Mouse (Mus musculus): ENCODE data around the gene Tshz2.

DNA sequence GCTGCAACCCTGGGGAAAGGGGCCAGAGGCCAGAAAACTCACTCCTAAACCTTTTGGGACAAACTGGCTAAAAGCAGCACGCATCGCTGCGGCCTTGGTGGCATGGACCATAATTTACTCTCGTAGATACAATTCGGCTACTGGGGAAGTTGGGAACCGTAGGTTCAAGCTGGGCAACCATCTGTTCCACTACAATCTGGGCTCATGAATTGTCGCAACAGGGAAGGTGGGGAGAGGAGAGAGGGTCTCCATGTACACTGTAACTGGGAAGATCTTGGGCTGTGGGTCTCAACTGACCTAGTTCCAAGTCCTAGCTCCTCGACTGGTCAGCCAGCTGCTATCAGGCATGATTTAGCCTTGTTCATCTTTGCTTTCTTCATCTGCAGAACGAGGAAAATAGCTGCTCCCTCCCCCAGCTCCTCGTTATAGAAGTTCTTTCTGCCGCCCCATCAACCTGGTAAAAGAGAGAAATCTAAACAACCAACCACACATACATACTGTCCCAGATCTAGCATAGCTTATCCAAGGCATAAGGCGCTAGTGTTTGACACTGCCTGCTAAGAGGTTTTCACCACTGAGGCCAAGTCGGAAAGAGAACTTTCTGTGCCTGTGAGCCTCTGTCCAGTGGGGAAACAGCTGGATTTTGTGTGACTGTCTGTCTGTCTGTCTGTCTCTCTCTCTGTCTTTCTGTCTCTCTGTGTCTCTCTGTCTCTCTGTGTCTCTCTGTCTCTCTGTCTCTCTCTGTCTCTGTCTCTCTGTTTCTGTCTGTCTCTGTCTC is 25.7 kb upstream of the Tshz2 start:
- no peak for TF ChIP-seq CTCF (IDR thresholded peaks at IDR 0.05)
- no peak for TF ChIP-seq EP300 (IDR thresholded peaks at IDR 0.05)

All from lung, postnatal 0 days (tissue).